Mouse (Mus musculus) midbrain, embryonic 13.5 days (tissue): Measurements from ENCODE around the gene Gm10190. TPM values are rescaled to one million over a fixed set of nuclear protein-coding genes. Genes with fewer than 3 reads are reported as not detected.

Source experiments
- ATAC-seq: fragments of 200-750 bp; cut with Nextera tagmentation; 2 replicates; pipeline ENCODE4 v1.8.0; 2017; ENCODE audit warnings: mild to moderate bottlenecking, moderate TSS enrichment, moderate library complexity
- H3K27ac ChIP-seq: fragments of 300-500 bp; sonication (generic); 2 replicates; pipeline ENCODE4 v1.5.1; 2015; ENCODE audit warnings: inconsistent platforms, mild to moderate bottlenecking, moderate library complexity
- H3K27me3 ChIP-seq: fragments of 300-500 bp; sonication (generic); 2 replicates; pipeline ENCODE4 v1.6.1; 2015; ENCODE audit warnings: mild to moderate bottlenecking, inconsistent platforms
- H3K36me3 ChIP-seq: fragments of 300-500 bp; sonication (generic); 2 replicates; pipeline ENCODE4 v1.6.1; 2015; ENCODE audit warnings: mild to moderate bottlenecking, inconsistent platforms
- H3K4me1 ChIP-seq: fragments of 300-500 bp; sonication (generic); replicated peaks from 2 replicates; pipeline ENCODE4 v1.6.1; 2015; ENCODE audit warnings: inconsistent platforms
- H3K4me2 ChIP-seq: fragments of 300-500 bp; sonication (generic); replicated peaks from 2 replicates; pipeline ENCODE4 v1.6.1; 2015; ENCODE audit warnings: moderate library complexity, mild to moderate bottlenecking, inconsistent platforms
- H3K4me3 ChIP-seq: fragments of 300-500 bp; sonication (generic); replicated peaks from 2 replicates; pipeline ENCODE4 v1.5.1; 2015; ENCODE audit warnings: mild to moderate bottlenecking, inconsistent platforms
- H3K9ac ChIP-seq: fragments of 300-500 bp; sonication (generic); replicated peaks from 2 replicates; pipeline ENCODE4 v1.6.1; 2015; ENCODE audit warnings: mild to moderate bottlenecking, inconsistent platforms
- H3K9me3 ChIP-seq: fragments of 300-500 bp; sonication (generic); 2 replicates; pipeline ENCODE4 v1.6.1; 2016; ENCODE audit warnings: mild to moderate bottlenecking, inconsistent platforms
- WGBS: fragments of 180-500 bp; shearing (Covaris S2); methylation state at CpG from one replicate; pipeline ENCODE4 v1.1.7; 2015; 5-methylcytosine and 5-hydroxymethylcytosine counted together
- polyA plus RNA-seq: library from polyadenylated mRNA; unstranded; fragments of >200 nt; fragmentation: Nextera tagmentation; extraction: Ambion mirVana; gene quantifications from 2 replicates; pipeline ENCODE4 v1.2.1, GENCODE M21; 2015

Gene Gm10190
- polyA plus RNA-seq, 1 experiment from 2014 or later: 2.7 TPM

- WGBS: 91% methylated on average over 5 of the region's 5 CpGs
- no peak for ATAC-seq
- H3K9ac ChIP-seq: no peak overlapping the region
These were observed 6.1 kb downstream of the Gm10190 start for GRCm38 (mm10) chr17:80367276-80367675.

GRCm38 (mm10) chr17:80360245-80360644, 13.1 kb downstream of the Gm10190 start:
- no peak overlapping the region for H3K4me2 ChIP-seq
- ATAC-seq: no peak
- H3K36me3 ChIP-seq: no peaks in the 10 kb centered on the region
- no peaks in the 10 kb centered on the region for H3K27me3 ChIP-seq
- no peaks in the 10 kb centered on the region for H3K9me3 ChIP-seq
- no peak overlapping the region for H3K4me3 ChIP-seq
- no peak overlapping the region for H3K27ac ChIP-seq
- H3K4me1 ChIP-seq: no peaks in the 10 kb centered on the region
- 91% methylated on average over 8 of the region's 8 CpGs for WGBS
- H3K9ac ChIP-seq: no peak overlapping the region

More at GRCm38 (mm10) chr17:80367276-80367675, 6.1 kb downstream of the Gm10190 start:
- Histone ChIP-seq H3K9me3 (no peaks in the 10 kb centered on the region), H3K27me3 (peaks cover 7% of the 10 kb centered on the region), H3K4me1 (no peaks in the 10 kb centered on the region), H3K27ac (no peak overlapping the region), H3K36me3 (no peaks in the 10 kb centered on the region), H3K4me2 (no peak overlapping the region), H3K4me3 (no peak overlapping the region)

- Histone ChIP-seq H3K36me3 (no peaks in the 10 kb centered on the region), H3K9me3 (no peaks in the 10 kb centered on the region), H3K27me3 (no peaks in the 10 kb centered on the region), H3K27ac (no peak overlapping the region), H3K4me1 (no peaks in the 10 kb centered on the region), H3K4me3 (no peak overlapping the region), H3K4me2 (no peak overlapping the region), H3K9ac (no peak overlapping the region)
- no peak for ATAC-seq
- 34% methylated on average over 6 of the region's 6 CpGs for WGBS
These were observed 26.1 kb downstream of the Gm10190 start for GRCm38 (mm10) chr17:80347234-80347633.

- ATAC-seq: no peak
- no peaks in the 10 kb centered on the region for H3K9me3 ChIP-seq
- WGBS: 12% methylated on average over 11 of the region's 11 CpGs
These were observed 26.7 kb downstream of the Gm10190 start for GRCm38 (mm10) chr17:80346591-80347125.

GRCm38 (mm10) chr17:80345277-80345676, 28.1 kb downstream of the Gm10190 start:
- WGBS: 83% methylated on average over 4 of the region's 4 CpGs
- H3K4me1 ChIP-seq: no peaks in the 10 kb centered on the region
- H3K9ac ChIP-seq: no peak overlapping the region
- no peaks in the 10 kb centered on the region for H3K36me3 ChIP-seq
- no peaks in the 10 kb centered on the region for H3K27me3 ChIP-seq
- no peak overlapping the region for H3K4me3 ChIP-seq
- H3K9me3 ChIP-seq: no peaks in the 10 kb centered on the region
- no peak overlapping the region for H3K27ac ChIP-seq
- ATAC-seq: no peak
- H3K4me2 ChIP-seq: no peak overlapping the region

More at GRCm38 (mm10) chr17:80346591-80347125, 26.7 kb downstream of the Gm10190 start:
- Histone ChIP-seq H3K4me1 (no peaks in the 10 kb centered on the region), H3K36me3 (no peaks in the 10 kb centered on the region), H3K4me3 (no peak overlapping the region), H3K27ac (no peak overlapping the region), H3K4me2 (no peak overlapping the region), H3K27me3 (no peaks in the 10 kb centered on the region), H3K9ac (no peak overlapping the region)

GRCm38 (mm10) chr17:80332386-80332785, 41.0 kb downstream of the Gm10190 start:
- H3K9ac ChIP-seq: no peak overlapping the region
- H3K4me1 ChIP-seq: no peaks in the 10 kb centered on the region
- no peaks in the 10 kb centered on the region for H3K9me3 ChIP-seq
- H3K4me2 ChIP-seq: no peak overlapping the region
- H3K4me3 ChIP-seq: no peak overlapping the region
- H3K27ac ChIP-seq: no peak overlapping the region
- 89% methylated on average over 2 of the region's 2 CpGs for WGBS
- no peaks in the 10 kb centered on the region for H3K27me3 ChIP-seq
- no peak for ATAC-seq
- no peaks in the 10 kb centered on the region for H3K36me3 ChIP-seq

GRCm38 (mm10) chr17:80326431-80326830, 46.9 kb downstream of the Gm10190 start:
- Histone ChIP-seq H3K9ac (no peak overlapping the region), H3K4me3 (no peak overlapping the region), H3K9me3 (no peaks in the 10 kb centered on the region), H3K27me3 (no peaks in the 10 kb centered on the region), H3K36me3 (no peaks in the 10 kb centered on the region), H3K27ac (no peak overlapping the region), H3K4me2 (no peak overlapping the region), H3K4me1 (no peaks in the 10 kb centered on the region)
- WGBS: 67% methylated on average over 3 of the region's 3 CpGs
- ATAC-seq: no peak

- no peaks in the 10 kb centered on the region for H3K9me3 ChIP-seq
- no peaks in the 10 kb centered on the region for H3K4me1 ChIP-seq
- no peaks in the 10 kb centered on the region for H3K36me3 ChIP-seq
- 90% methylated on average over 4 of the region's 5 CpGs for WGBS
- ATAC-seq: no peak
- no peak overlapping the region for H3K9ac ChIP-seq
- no peak overlapping the region for H3K4me2 ChIP-seq
- H3K27ac ChIP-seq: no peak overlapping the region
- H3K4me3 ChIP-seq: no peak overlapping the region
- H3K27me3 ChIP-seq: no peaks in the 10 kb centered on the region
These were observed 47.9 kb downstream of the Gm10190 start for GRCm38 (mm10) chr17:80325456-80325855.

GRCm38 (mm10) chr17:80324521-80324920, 48.8 kb downstream of the Gm10190 start:
- no peaks in the 10 kb centered on the region for H3K4me1 ChIP-seq
- no peak overlapping the region for H3K4me2 ChIP-seq
- no peaks in the 10 kb centered on the region for H3K27me3 ChIP-seq
- 89% methylated on average over 7 of the region's 7 CpGs for WGBS
- no peak for ATAC-seq
- H3K27ac ChIP-seq: no peak overlapping the region
- H3K9me3 ChIP-seq: no peaks in the 10 kb centered on the region
- no peaks in the 10 kb centered on the region for H3K36me3 ChIP-seq
- no peak overlapping the region for H3K9ac ChIP-seq
- H3K4me3 ChIP-seq: no peak overlapping the region

GRCm38 (mm10) chr17:80323658-80324057, 49.7 kb downstream of the Gm10190 start:
- H3K36me3 ChIP-seq: no peaks in the 10 kb centered on the region
- H3K9me3 ChIP-seq: no peaks in the 10 kb centered on the region
- no peaks in the 10 kb centered on the region for H3K4me1 ChIP-seq
- H3K4me2 ChIP-seq: no peak overlapping the region
- H3K9ac ChIP-seq: no peak overlapping the region
- no peaks in the 10 kb centered on the region for H3K27me3 ChIP-seq
- no peak for ATAC-seq
- 77% methylated on average over 8 of the region's 8 CpGs for WGBS
- H3K27ac ChIP-seq: no peak overlapping the region
- no peak overlapping the region for H3K4me3 ChIP-seq

Other genes with a start within 250 kb of the Gm10190 start
- gene Galm, start 246.1 kb downstream of the Gm10190 start, polyA plus RNA-seq: 2.5 and 2.6 TPM in 2 replicates
- gene Srsf7, start 166.2 kb downstream of the Gm10190 start, polyA plus RNA-seq: 565 and 592 TPM in 2 replicates
- gene Ttc39d, start 166.1 kb downstream of the Gm10190 start, polyA plus RNA-seq: 0.07 and 0.23 TPM in 2 replicates
- gene Gemin6, start 149.1 kb downstream of the Gm10190 start, polyA plus RNA-seq: 24.3 and 25.7 TPM in 2 replicates
- gene Morn2, start 83.3 kb downstream of the Gm10190 start, polyA plus RNA-seq: 47.2 and 47.9 TPM in 2 replicates
- gene Dhx57, start 83.1 kb downstream of the Gm10190 start, polyA plus RNA-seq: 39.2 and 41.1 TPM in 2 replicates
- 1.0 and 1.6 TPM in 2 replicates for gene Arhgef33, start 66.1 kb downstream of the Gm10190 start, polyA plus RNA-seq
- gene Sos1, start 106.9 kb upstream of the Gm10190 start, polyA plus RNA-seq: 7.2 and 7.3 TPM in 2 replicates
- gene Cdkl4, start 204.3 kb upstream of the Gm10190 start, polyA plus RNA-seq: 1.8 and 2.9 TPM in 2 replicates